Mouse (Mus musculus) forebrain, embryonic 14.5 days (tissue): ENCODE data around the gene Arl9. TPM values are rescaled to one million over a fixed set of nuclear protein-coding genes. Genes with fewer than 3 reads are reported as not detected.

ENCODE experiments used
- ATAC-seq: fragments of 200-750 bp; cut with Nextera tagmentation; 2 replicates; pipeline ENCODE4 v1.8.0; 2017; ENCODE audit warnings: mild to moderate bottlenecking, moderate library complexity
- DNase-seq: peaks from one replicate; pipeline ENCODE4 v3.0.0-alpha.2; 2015; ENCODE audit warnings: low spot score
- H3K27ac ChIP-seq: fragments of 300-500 bp; sonication (generic); 2 replicates; pipeline ENCODE4 v1.5.1; 2014; ENCODE audit warnings: low read depth, mild to moderate bottlenecking, control low read depth, low read length, moderate library complexity
- H3K27me3 ChIP-seq: fragments of 300-500 bp; sonication (generic); replicated peaks from 2 replicates; pipeline ENCODE4 v1.6.1; 2014; ENCODE audit warnings: low read length, control low read depth, mixed read lengths; ENCODE audit not compliant: control insufficient read depth, insufficient read depth
- H3K36me3 ChIP-seq: fragments of 300-500 bp; sonication (generic); 2 replicates; pipeline ENCODE4 v1.6.1; 2014; ENCODE audit warnings: low read length, control low read depth; ENCODE audit not compliant: control insufficient read depth, insufficient read depth
- H3K4me1 ChIP-seq: fragments of 300-500 bp; sonication (generic); 2 replicates; pipeline ENCODE4 v1.6.1; 2014; ENCODE audit warnings: antibody characterized with exemption, low read length, control low read depth; ENCODE audit not compliant: control insufficient read depth, insufficient read depth
- H3K4me2 ChIP-seq: fragments of 300-500 bp; sonication (generic); 2 replicates; pipeline ENCODE4 v1.6.1; 2014; ENCODE audit warnings: mild to moderate bottlenecking, control low read depth, low read length
- H3K4me3 ChIP-seq: fragments of 300-500 bp; sonication (generic); 2 replicates; pipeline ENCODE4 v1.5.1; 2014; ENCODE audit warnings: low read depth, low read length, control low read depth
- H3K9ac ChIP-seq: fragments of 300-500 bp; sonication (generic); 2 replicates; pipeline ENCODE4 v1.6.1; 2014; ENCODE audit warnings: mild to moderate bottlenecking, low read length, control low read depth, moderate library complexity
- H3K9me3 ChIP-seq: fragments of 300-500 bp; sonication (generic); replicated peaks from 2 replicates; pipeline ENCODE4 v1.6.1; 2016; ENCODE audit warnings: low read length, control low read depth, mixed read lengths; ENCODE audit not compliant: control insufficient read depth
- WGBS: fragments of 180-500 bp; shearing (Covaris S2); extraction: QIAGEN DNeasy Blood & Tissue Kit; methylation state at CpG from one replicate; pipeline ENCODE4 v1.1.7; 2014; 5-methylcytosine and 5-hydroxymethylcytosine counted together
- polyA plus RNA-seq: library from polyadenylated mRNA; unstranded; fragments of >200 nt; fragmentation: Nextera tagmentation; extraction: Ambion mirVana; gene quantifications from 2 replicates; pipeline ENCODE4 v1.2.1, GENCODE M21; 2014

Gene Arl9
- polyA plus RNA-seq, 1 experiment from 2014 or later = not detected

DNA sequence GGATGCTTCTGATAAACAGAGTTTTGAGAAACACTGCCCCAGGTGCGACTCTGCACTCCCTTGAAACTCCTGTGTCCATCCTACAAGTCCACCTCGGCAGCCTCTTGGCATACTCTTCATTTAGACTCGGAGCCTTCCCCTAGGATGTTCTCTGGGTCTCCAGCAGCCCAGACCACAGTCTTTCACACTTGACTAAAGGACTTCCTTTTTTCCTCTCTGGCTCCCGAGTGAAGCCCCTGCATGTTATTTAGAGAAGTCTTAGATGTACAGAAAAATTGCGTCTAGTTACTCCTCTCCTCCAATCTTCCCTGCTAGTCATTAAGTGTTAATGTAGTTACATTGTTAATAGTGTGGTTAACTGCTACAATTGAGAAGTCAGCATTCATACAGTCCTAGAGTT is 40.5 kb downstream of the Arl9 start:
- no peak for ATAC-seq
- H3K27me3 ChIP-seq = no peaks in the 10 kb centered on the region

DNA sequence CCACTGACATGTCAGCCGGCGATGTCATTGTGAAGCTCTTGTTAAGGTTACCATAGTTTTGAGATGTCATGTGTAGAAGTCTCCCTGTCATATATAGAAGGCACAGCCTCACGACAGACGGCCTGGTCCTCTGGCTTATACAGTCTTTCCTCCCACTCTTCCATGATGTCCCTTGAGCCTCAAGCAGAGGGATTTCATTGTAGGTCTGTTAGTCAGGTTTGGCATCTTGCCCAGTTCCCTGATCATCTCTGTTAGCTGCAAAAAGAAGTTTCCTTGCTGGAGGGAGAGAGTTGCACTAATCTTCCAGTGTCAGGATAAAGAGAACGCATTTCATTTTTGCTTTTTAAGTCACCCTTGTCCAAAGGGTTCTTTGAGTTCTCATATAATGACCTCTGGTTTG is 48.8 kb downstream of the Arl9 start:
- H3K36me3 ChIP-seq = no peaks in the 10 kb centered on the region
- no peak overlapping the region for H3K4me3 ChIP-seq
- no peak overlapping the region for H3K27ac ChIP-seq
- no peak overlapping the region for H3K4me2 ChIP-seq
- WGBS = 88% methylated on average over 5 of the region's 5 CpGs
- no peaks in the 10 kb centered on the region for H3K27me3 ChIP-seq
- H3K4me1 ChIP-seq = no peaks in the 10 kb centered on the region
- no peak for DNase-seq
- no peak overlapping the region for H3K9ac ChIP-seq
- H3K9me3 ChIP-seq = no peaks in the 10 kb centered on the region
- ATAC-seq = no peak

More for the DNA sequence above, 40.5 kb downstream of the Arl9 start:
- Histone ChIP-seq H3K4me2 (no peak overlapping the region), H3K9me3 (no peaks in the 10 kb centered on the region), H3K4me3 (no peak overlapping the region), H3K9ac (no peak overlapping the region), H3K4me1 (no peaks in the 10 kb centered on the region), H3K27ac (no peak overlapping the region), H3K36me3 (no peaks in the 10 kb centered on the region)
- no peak for DNase-seq
- 77% methylated on average over 5 of the region's 5 CpGs for WGBS

DNA sequence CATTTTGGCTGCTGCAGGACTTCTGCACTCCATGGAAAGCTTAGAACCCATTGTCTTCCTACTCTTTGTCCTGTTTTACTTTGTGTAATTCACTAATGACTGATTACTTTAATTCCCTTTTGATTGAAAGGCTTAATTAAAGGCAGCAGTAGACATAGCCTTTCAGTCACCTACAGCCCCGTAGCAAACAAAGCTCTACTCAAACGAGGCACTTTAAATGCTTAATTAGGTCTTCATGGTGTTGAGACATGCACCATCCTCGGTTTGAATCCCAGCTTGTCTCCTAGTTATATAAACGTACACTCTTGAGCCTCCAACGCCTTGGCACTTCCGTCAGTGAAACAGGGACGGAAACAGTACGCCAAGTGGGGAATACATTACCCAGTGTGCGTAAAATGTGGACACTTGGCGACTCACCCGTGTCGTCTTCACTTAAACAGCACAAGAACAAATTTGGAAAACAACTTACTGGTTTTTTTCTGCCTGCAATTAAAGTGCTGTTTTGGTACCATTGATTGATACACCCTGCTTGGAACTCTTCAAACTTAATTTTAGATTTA is 53.1 kb downstream of the Arl9 start:
- Histone ChIP-seq H3K9me3 (no peaks in the 10 kb centered on the region), H3K4me1 (no peaks in the 10 kb centered on the region), H3K9ac (no peak overlapping the region), H3K4me2 (no peak overlapping the region), H3K4me3 (no peak overlapping the region), H3K27me3 (peaks cover 4% of the 10 kb centered on the region; the same call in 1 of the 2 replicates), H3K27ac (no peak overlapping the region), H3K36me3 (no peaks in the 10 kb centered on the region)
- WGBS = 9% methylated on average over 12 of the region's 12 CpGs
- DNase-seq (peak; percentile 65), ATAC-seq (peak; percentile 67)

Other genes with a start within 250 kb of the Arl9 start
- 18.2 and 18.4 TPM in 2 replicates for gene Aasdh, start 98.5 kb upstream of the Arl9 start, polyA plus RNA-seq
- gene Paics, start 52.7 kb upstream of the Arl9 start, polyA plus RNA-seq = 260 and 276 TPM in 2 replicates
- gene Ppat, start 52.5 kb upstream of the Arl9 start, polyA plus RNA-seq = 16.3 and 19.5 TPM in 2 replicates
- 85.2 and 92.3 TPM in 2 replicates for gene Srp72, start 29.4 kb upstream of the Arl9 start, polyA plus RNA-seq
- gene Thegl, start 12.0 kb downstream of the Arl9 start, polyA plus RNA-seq = 0.26 and 0.33 TPM in 2 replicates
- gene Hopx, start 111.1 kb downstream of the Arl9 start, polyA plus RNA-seq = 2.7 and 3.4 TPM in 2 replicates
- 0.75 and 0.99 TPM in 2 replicates for gene Spink2, start 207.4 kb downstream of the Arl9 start, polyA plus RNA-seq